Mouse (Mus musculus): Measurements from ENCODE around the gene Fbn1. TPM values are rescaled to one million over a fixed set of nuclear protein-coding genes. Genes with fewer than 3 reads are reported as not detected.
"Not testable (repeated sequence)": the region's sequence is repeated elsewhere in the genome, so short reads cannot be mapped to it uniquely, and the experiment has no call there.

The Fbn1 gene
- polyA plus RNA-seq, 1 experiment from 2014 or later, result 19.3 TPM

GRCm38 (mm10) chr2:125290197-125290965 is 217.4 kb downstream of the Fbn1 start:
- 77% methylated on average over 10 of the region's 10 CpGs for WGBS
- no peak for ATAC-seq (ENCODE audit: extremely low read depth, insufficient number of reproducible peaks, low FRiP score, low TSS enrichment)
- H3K9ac ChIP-seq, result no peak overlapping the region
- H3K27me3 ChIP-seq (replicated peaks), result no peaks in the 10 kb centered on the region; the same call in 1 of the 2 replicates
- no peak overlapping the region for H3K4me2 ChIP-seq
- H3K27ac ChIP-seq (replicated peaks), result no peak overlapping the region
- H3K4me1 ChIP-seq, result peaks cover 12% of the 10 kb centered on the region
- no peaks in the 10 kb centered on the region for H3K9me3 ChIP-seq
- no peak overlapping the region for H3K4me3 ChIP-seq
- no peaks in the 10 kb centered on the region for H3K36me3 ChIP-seq

- ATAC-seq (ENCODE audit: extremely low read depth, insufficient number of reproducible peaks, low FRiP score, low TSS enrichment), result no peak
- no peak overlapping the region for H3K9ac ChIP-seq
- H3K4me1 ChIP-seq, result no peaks in the 10 kb centered on the region
- H3K4me2 ChIP-seq, result no peak overlapping the region
- no peaks in the 10 kb centered on the region for H3K36me3 ChIP-seq
- H3K27ac ChIP-seq (replicated peaks), result no peak overlapping the region
- WGBS, result 83% methylated on average over 4 of the region's 4 CpGs
- H3K9me3 ChIP-seq, result no peaks in the 10 kb centered on the region
- no peaks in the 10 kb centered on the region; the same call in 1 of the 2 replicates for H3K27me3 ChIP-seq (replicated peaks)
- no peak overlapping the region for H3K4me3 ChIP-seq
These were observed 222.0 kb downstream of the Fbn1 start for GRCm38 (mm10) chr2:125285777-125286176.

- H3K9ac ChIP-seq, result no peak overlapping the region
- ATAC-seq (ENCODE audit: extremely low read depth, insufficient number of reproducible peaks, low FRiP score, low TSS enrichment), result no peak
- H3K27ac ChIP-seq (replicated peaks), result no peak overlapping the region
- 57% methylated on average over 14 of the region's 14 CpGs for WGBS
- H3K36me3 ChIP-seq, result no peaks in the 10 kb centered on the region
- peaks cover 5% of the 10 kb centered on the region; the same call in 1 of the 2 replicates for H3K4me1 ChIP-seq
- H3K4me3 ChIP-seq, result no peak overlapping the region
- H3K27me3 ChIP-seq (replicated peaks), result no peaks in the 10 kb centered on the region
- peak overlapping the region; percentile 53 for H3K4me2 ChIP-seq
- H3K9me3 ChIP-seq, result no peaks in the 10 kb centered on the region
These were observed 225.2 kb downstream of the Fbn1 start for GRCm38 (mm10) chr2:125282334-125283206.

GRCm38 (mm10) chr2:125279995-125280394 is 227.8 kb downstream of the Fbn1 start:
- not testable (repeated sequence) for H3K27me3 ChIP-seq (replicated peaks); H3K9ac ChIP-seq; H3K36me3 ChIP-seq; H3K4me1 ChIP-seq; ATAC-seq (ENCODE audit: extremely low read depth, insufficient number of reproducible peaks, low FRiP score, low TSS enrichment); H3K4me2 ChIP-seq; H3K27ac ChIP-seq (replicated peaks); H3K9me3 ChIP-seq; H3K4me3 ChIP-seq
- WGBS, result 65% methylated on average over 9 of the region's 9 CpGs

DNA sequence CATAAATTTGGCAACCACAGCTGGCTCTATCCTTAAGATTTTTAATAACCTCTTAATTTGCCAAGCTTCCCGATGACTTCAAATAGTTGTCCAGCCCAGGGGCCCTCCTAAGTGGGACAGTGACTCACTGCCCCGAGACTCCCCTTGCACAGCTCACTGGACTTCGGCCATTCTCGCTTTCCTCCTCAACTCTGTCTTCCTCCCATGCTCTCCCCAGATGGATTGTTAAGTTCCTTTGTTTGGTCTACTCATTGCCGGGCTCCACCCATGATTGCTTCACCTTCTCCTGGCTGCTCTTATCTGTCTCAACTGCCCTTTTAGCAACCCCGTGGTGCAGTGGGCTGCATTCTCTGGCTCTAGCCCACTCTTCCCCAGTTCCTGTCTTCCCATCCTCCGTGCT is 229.3 kb downstream of the Fbn1 start:
- Histone ChIP-seq H3K4me2 (no peak overlapping the region), H3K36me3 (no peaks in the 10 kb centered on the region), H3K27me3 (replicated peaks) (no peaks in the 10 kb centered on the region), H3K27ac (replicated peaks) (no peak overlapping the region), H3K9ac (no peak overlapping the region), H3K9me3 (no peaks in the 10 kb centered on the region), H3K4me3 (no peak overlapping the region), H3K4me1 (peaks cover 5% of the 10 kb centered on the region; the same call in 1 of the 2 replicates)
- ATAC-seq (ENCODE audit: extremely low read depth, insufficient number of reproducible peaks, low FRiP score, low TSS enrichment), result no peak
- WGBS, result 39% methylated on average over 7 of the region's 7 CpGs

DNA sequence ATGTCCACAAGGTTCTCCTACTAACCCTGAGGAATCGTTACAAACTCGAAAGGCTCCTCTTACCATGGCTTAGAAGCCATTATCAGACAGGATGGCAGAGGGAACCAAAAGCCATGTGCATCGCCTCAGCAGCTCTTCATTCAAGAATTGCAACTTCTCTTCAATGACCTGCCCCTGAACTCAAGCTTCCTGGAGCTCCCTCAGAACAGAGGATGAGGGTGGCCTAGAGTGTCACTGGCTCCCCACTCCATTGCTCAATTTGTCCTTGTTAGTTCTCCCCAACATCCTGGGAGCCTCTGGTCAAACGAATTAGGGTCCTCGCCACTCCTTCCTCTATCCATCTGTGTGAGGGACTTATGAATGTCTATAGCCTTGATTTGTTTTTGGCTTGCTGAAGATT is 231.1 kb downstream of the Fbn1 start:
- Histone ChIP-seq H3K9ac (no peak overlapping the region), H3K9me3 (peaks cover under 1% of the 10 kb centered on the region; the same call in 1 of the 2 replicates), H3K4me2 (no peak overlapping the region), H3K27me3 (replicated peaks) (no peaks in the 10 kb centered on the region), H3K4me3 (no peak overlapping the region), H3K36me3 (no peaks in the 10 kb centered on the region), H3K27ac (replicated peaks) (no peak overlapping the region), H3K4me1 (peaks cover 5% of the 10 kb centered on the region; the same call in 1 of the 2 replicates)
- 77% methylated on average over 5 of the region's 5 CpGs for WGBS
- no peak for ATAC-seq (ENCODE audit: extremely low read depth, insufficient number of reproducible peaks, low FRiP score, low TSS enrichment)

GRCm38 (mm10) chr2:125275617-125276016 is 232.2 kb downstream of the Fbn1 start:
- H3K36me3 ChIP-seq, result no peaks in the 10 kb centered on the region
- no peak overlapping the region for H3K9ac ChIP-seq
- WGBS, result 56% methylated on average over 5 of the region's 5 CpGs
- peaks cover 5% of the 10 kb centered on the region; the same call in 1 of the 2 replicates for H3K9me3 ChIP-seq
- H3K4me2 ChIP-seq, result no peak overlapping the region
- no peaks in the 10 kb centered on the region for H3K27me3 ChIP-seq (replicated peaks)
- no peak overlapping the region for H3K4me3 ChIP-seq
- ATAC-seq (ENCODE audit: extremely low read depth, insufficient number of reproducible peaks, low FRiP score, low TSS enrichment), result no peak
- no peak overlapping the region for H3K27ac ChIP-seq (replicated peaks)
- H3K4me1 ChIP-seq, result peaks cover 5% of the 10 kb centered on the region; the same call in 1 of the 2 replicates

DNA sequence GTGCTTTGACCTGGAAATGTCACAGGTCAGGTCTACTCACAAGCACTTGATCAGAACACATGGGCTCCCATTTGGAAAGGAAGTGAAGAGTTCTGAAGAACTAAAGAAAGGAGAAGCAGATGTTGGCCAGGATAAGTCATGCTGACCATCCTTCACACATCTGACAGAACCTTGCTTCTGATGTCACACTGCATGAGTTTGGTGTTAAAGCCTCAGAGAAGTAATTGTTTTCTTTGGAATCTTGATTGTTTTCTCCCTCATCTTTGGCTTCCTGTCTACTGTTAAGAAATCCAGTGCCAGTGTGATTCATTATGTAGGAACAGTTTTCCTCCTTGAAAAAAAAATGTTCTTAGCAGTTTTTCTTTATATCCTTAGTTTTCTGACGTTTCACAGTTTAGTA is 238.9 kb downstream of the Fbn1 start:
- H3K9ac ChIP-seq, result no peak overlapping the region
- H3K27me3 ChIP-seq (replicated peaks), result no peaks in the 10 kb centered on the region
- H3K4me1 ChIP-seq, result peaks cover 5% of the 10 kb centered on the region
- no peaks in the 10 kb centered on the region for H3K36me3 ChIP-seq
- H3K27ac ChIP-seq (replicated peaks), result no peak overlapping the region
- no peak overlapping the region for H3K4me3 ChIP-seq
- H3K4me2 ChIP-seq, result no peak overlapping the region
- peaks cover 5% of the 10 kb centered on the region; the same call in 1 of the 2 replicates for H3K9me3 ChIP-seq
- ATAC-seq (ENCODE audit: extremely low read depth, insufficient number of reproducible peaks, low FRiP score, low TSS enrichment), result no peak
- WGBS, result 58% methylated on average over 1 of the region's 1 CpGs

GRCm38 (mm10) chr2:125263753-125264152 is 244.0 kb downstream of the Fbn1 start:
- peaks cover 8% of the 10 kb centered on the region for H3K4me1 ChIP-seq
- no peaks in the 10 kb centered on the region for H3K27me3 ChIP-seq (replicated peaks)
- WGBS, result 17% methylated on average over 9 of the region's 9 CpGs
- no peak overlapping the region for H3K27ac ChIP-seq (replicated peaks)
- no peak for ATAC-seq (ENCODE audit: extremely low read depth, insufficient number of reproducible peaks, low FRiP score, low TSS enrichment)
- H3K36me3 ChIP-seq, result peaks cover 11% of the 10 kb centered on the region
- H3K9ac ChIP-seq, result no peak overlapping the region
- H3K4me3 ChIP-seq, result no peak overlapping the region
- H3K4me2 ChIP-seq, result no peak overlapping the region
- H3K9me3 ChIP-seq, result no peaks in the 10 kb centered on the region

GRCm38 (mm10) chr2:125263056-125263455 is 244.7 kb downstream of the Fbn1 start:
- H3K4me3 ChIP-seq, result no peak overlapping the region
- H3K9me3 ChIP-seq, result no peaks in the 10 kb centered on the region
- no peak overlapping the region for H3K27ac ChIP-seq (replicated peaks)
- ATAC-seq (ENCODE audit: extremely low read depth, insufficient number of reproducible peaks, low FRiP score, low TSS enrichment), result no peak
- H3K36me3 ChIP-seq, result peaks cover 15% of the 10 kb centered on the region
- H3K4me2 ChIP-seq, result no peak overlapping the region
- H3K27me3 ChIP-seq (replicated peaks), result no peaks in the 10 kb centered on the region
- H3K4me1 ChIP-seq, result peaks cover 8% of the 10 kb centered on the region
- WGBS, result 18% methylated on average over 5 of the region's 5 CpGs
- no peak overlapping the region for H3K9ac ChIP-seq

DNA sequence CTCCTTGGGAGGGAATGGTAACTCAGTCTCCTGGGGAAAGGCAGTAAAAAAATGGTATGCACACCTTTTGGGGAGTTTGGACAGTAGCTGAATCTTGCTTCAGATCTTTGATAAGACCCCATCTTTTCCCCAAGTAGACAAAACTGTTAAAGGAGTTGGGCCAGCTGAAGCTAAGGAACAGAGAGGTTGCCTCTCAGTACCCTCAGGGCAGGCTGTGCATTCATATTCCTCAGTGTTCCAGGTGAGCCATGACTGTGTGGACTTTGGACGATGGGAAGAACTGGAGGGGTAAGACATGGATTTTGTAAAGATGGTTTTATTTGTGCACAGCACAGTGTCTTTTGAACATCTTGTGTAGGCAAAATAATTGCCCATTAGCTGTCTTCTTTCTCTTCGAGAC is 247.5 kb downstream of the Fbn1 start:
- Histone ChIP-seq H3K9ac (no peak overlapping the region), H3K9me3 (no peaks in the 10 kb centered on the region), H3K4me1 (peaks cover 8% of the 10 kb centered on the region), H3K27ac (replicated peaks) (no peak overlapping the region), H3K4me2 (no peak overlapping the region), H3K27me3 (replicated peaks) (no peaks in the 10 kb centered on the region), H3K4me3 (no peak overlapping the region), H3K36me3 (peaks cover 42% of the 10 kb centered on the region)
- 73% methylated on average over 2 of the region's 2 CpGs for WGBS
- ATAC-seq (ENCODE audit: extremely low read depth, insufficient number of reproducible peaks, low FRiP score, low TSS enrichment), result no peak
